Mouse (Mus musculus) lung, embryonic 14.5 days (tissue): ENCODE measurements around the gene Hic2. TPM values are rescaled to one million over a fixed set of nuclear protein-coding genes. Genes with fewer than 3 reads are reported as not detected.
A peak's percentile ranks its signal among the peaks of the same experiment; 100 is the strongest.

Source experiments
- ATAC-seq: fragments of 200-750 bp; cut with Nextera tagmentation; 2 replicates; pipeline ENCODE4 v1.8.0; 2017; ENCODE audit warnings: mild to moderate bottlenecking, moderate TSS enrichment, moderate library complexity; ENCODE audit not compliant: insufficient read depth
- DNase-seq: peaks from one replicate; pipeline ENCODE4 v3.0.0-alpha.2; 2015
- H3K27ac ChIP-seq: fragments of 300-500 bp; sonication (generic); 2 replicates; pipeline ENCODE4 v1.5.1; 2014; ENCODE audit warnings: low read depth, mild to moderate bottlenecking, moderate library complexity
- H3K27me3 ChIP-seq: fragments of 300-500 bp; sonication (generic); 2 replicates; pipeline ENCODE4 v1.6.1; 2014; ENCODE audit warnings: low read length, control low read depth; ENCODE audit not compliant: insufficient read depth
- H3K36me3 ChIP-seq: fragments of 300-500 bp; sonication (generic); 2 replicates; pipeline ENCODE4 v1.6.1; 2014; ENCODE audit warnings: control low read depth; ENCODE audit not compliant: insufficient read depth
- H3K4me1 ChIP-seq: fragments of 300-500 bp; sonication (generic); 2 replicates; pipeline ENCODE4 v1.6.1; 2014; ENCODE audit warnings: antibody characterized with exemption, control low read depth; ENCODE audit not compliant: insufficient read depth
- H3K4me2 ChIP-seq: fragments of 300-500 bp; sonication (generic); 2 replicates; pipeline ENCODE4 v1.6.1; 2014; ENCODE audit warnings: mild to moderate bottlenecking
- H3K4me3 ChIP-seq: fragments of 300-500 bp; sonication (generic); 2 replicates; pipeline ENCODE4 v1.5.1; 2014; ENCODE audit warnings: low read depth, low read length
- H3K9ac ChIP-seq: fragments of 300-500 bp; sonication (generic); 2 replicates; pipeline ENCODE4 v1.6.1; 2014
- H3K9me3 ChIP-seq: fragments of 300-500 bp; sonication (generic); 2 replicates; pipeline ENCODE4 v1.6.1; 2016; ENCODE audit warnings: low read depth, low read length, control low read depth
- CTCF ChIP-seq: IDR thresholded peaks from 2 replicates; pipeline ENCODE4 v1.5.1; 2016; ENCODE audit warnings: antibody characterized with exemption, low read depth
- WGBS: fragments of 180-500 bp; shearing (Covaris S2); extraction: QIAGEN DNeasy Blood & Tissue Kit; methylation state at CpG from one replicate; pipeline ENCODE4 v1.1.7; 2014; 5-methylcytosine and 5-hydroxymethylcytosine counted together
- polyA plus RNA-seq: library from polyadenylated mRNA; unstranded; fragments of >200 nt; fragmentation: Nextera tagmentation; extraction: Ambion mirVana; gene quantifications from 2 replicates; pipeline ENCODE4 v1.2.1, GENCODE M21; 2014

Gene Hic2
- polyA plus RNA-seq, 1 experiment from 2014 or later = 4.3 TPM

DNA sequence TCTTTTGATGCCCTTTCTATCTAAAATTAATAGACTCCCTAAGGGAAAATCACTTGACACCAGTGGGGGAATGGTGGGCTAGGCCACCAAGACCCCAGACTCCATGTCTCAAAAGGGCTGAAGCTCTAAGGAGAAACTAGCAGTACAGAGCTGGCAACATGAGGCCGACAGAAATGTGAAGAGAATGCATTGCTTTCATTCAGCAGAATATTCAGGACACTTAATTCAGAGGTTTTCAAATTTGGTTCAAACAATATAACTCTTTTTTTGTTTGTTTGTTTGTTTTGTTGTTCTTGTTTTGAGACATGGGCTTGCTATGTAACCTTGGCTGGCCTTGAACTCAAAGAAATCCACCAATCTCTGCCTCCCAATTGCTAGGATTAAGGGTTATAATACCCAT lies 30.8 kb upstream of the Hic2 start, which contains the start of gene Ube2l3:
TSS of gene Ube2l3 (minus strand) at position 101 of the 400 bp plus-strand sequence.
- Histone ChIP-seq H3K36me3 (peaks cover 6% of the 10 kb centered on the region; the same call in 1 of the 2 replicates), H3K4me3 (peak within 1 kb of the TSS; percentile 100), H3K4me1 (peaks cover 4% of the 10 kb centered on the region; the same call in 1 of the 2 replicates), H3K4me2 (peak within 1 kb of the TSS; percentile 92), H3K9ac (peak within 1 kb of the TSS; percentile 100; the same call in 1 of the 2 replicates), H3K27me3 (peaks cover 7% of the 10 kb centered on the region; the same call in 1 of the 2 replicates), H3K9me3 (no peaks in the 10 kb centered on the region), H3K27ac (no peak within 1 kb of the TSS)
- DNase-seq = no peak
- ATAC-seq = no peak
- no peak for TF ChIP-seq CTCF
- WGBS = 82% methylated on average over 1 of the region's 1 CpGs

DNA sequence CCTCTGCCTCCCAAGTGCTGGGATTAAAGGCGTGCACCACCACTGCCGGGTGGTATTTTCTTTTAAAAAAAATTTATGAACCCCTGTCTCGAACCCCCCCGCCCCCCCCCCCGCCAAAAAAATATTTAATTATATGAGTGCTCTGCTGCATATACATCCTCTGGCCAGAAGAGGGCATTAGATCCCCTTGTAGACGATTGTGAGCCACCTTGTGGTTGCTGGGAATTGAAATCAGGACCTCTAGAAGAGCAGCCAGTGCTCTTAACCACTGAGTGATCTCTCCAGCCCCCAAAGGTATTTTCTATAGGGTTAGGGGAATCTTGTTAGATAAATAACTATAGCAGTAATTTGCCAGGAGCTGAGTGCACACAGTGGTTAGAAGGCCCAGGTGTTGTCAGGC lies 28.4 kb upstream of the Hic2 start:
- H3K36me3 ChIP-seq = no peaks in the 10 kb centered on the region
- ATAC-seq (no peak), DNase-seq (peak; percentile 75)
- H3K9ac ChIP-seq = no peak overlapping the region
- no peaks in the 10 kb centered on the region for H3K9me3 ChIP-seq
- WGBS = 4% methylated on average over 6 of the region's 6 CpGs
- H3K27me3 ChIP-seq = peaks cover 21% of the 10 kb centered on the region
- H3K4me2 ChIP-seq = no peak overlapping the region
- peaks cover 2% of the 10 kb centered on the region; the same call in 1 of the 2 replicates for H3K4me1 ChIP-seq
- no peak overlapping the region for H3K4me3 ChIP-seq
- TF ChIP-seq CTCF = peak; percentile 74
- no peak overlapping the region for H3K27ac ChIP-seq

GRCm38 (mm10) chr16:17208389-17209361 lies 24.7 kb upstream of the Hic2 start, which contains the start of gene Rimbp3:
Rimbp3 (plus strand) TSS chr16:17208603.
- Histone ChIP-seq H3K27ac (no peak within 1 kb of the TSS), H3K4me2 (peak within 1 kb of the TSS; percentile 99)

DNA sequence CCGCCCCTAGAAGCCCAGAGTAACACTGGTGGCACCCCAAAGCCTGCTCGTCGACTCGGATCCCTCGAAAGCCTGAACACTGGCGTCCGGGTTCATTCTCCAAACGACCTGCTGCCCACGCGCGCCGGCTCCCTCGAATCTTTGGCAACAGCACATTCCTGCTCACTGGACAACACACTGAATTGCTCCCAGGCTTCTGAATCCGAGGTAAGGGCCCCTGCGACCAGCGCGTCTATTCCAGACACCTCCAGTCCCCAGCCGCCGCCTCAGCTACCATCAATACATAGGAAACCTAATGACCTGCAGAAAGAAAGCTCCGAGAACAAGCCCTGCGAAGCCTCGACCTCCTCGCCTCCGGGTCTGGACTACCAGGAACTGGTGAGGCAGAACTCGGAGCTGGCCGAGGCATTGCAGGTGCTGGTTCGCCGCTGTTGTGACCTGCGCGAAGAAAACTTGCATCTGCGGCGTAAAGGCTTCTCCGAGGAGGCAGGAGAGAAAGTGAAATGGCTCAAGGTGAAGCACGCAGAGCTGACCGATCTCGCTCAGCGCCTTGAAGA lies 23.9 kb upstream of the Hic2 start:
- 3% methylated on average over 37 of the region's 37 CpGs for WGBS
- no peaks in the 10 kb centered on the region for H3K36me3 ChIP-seq
- ATAC-seq (peak; percentile 3), DNase-seq (no peak)
- peak overlapping the region; percentile 99 for H3K4me2 ChIP-seq
- no peak overlapping the region for H3K27ac ChIP-seq
- H3K9ac ChIP-seq = no peak overlapping the region
- no peak for TF ChIP-seq CTCF
- peak overlapping the region; percentile 53 for H3K4me3 ChIP-seq
- H3K9me3 ChIP-seq = no peaks in the 10 kb centered on the region
- 0 out of 2 replicates have a peak, but pooled peaks cover 4% of the 10 kb centered on the region for H3K4me1 ChIP-seq
- peaks cover 33% of the 10 kb centered on the region for H3K27me3 ChIP-seq

More at GRCm38 (mm10) chr16:17208389-17209361, 24.7 kb upstream of the Hic2 start, which contains the start of gene Rimbp3:
- Histone ChIP-seq H3K4me1 (0 out of 2 replicates have a peak, but pooled peaks cover 4% of the 10 kb centered on the region), H3K36me3 (no peaks in the 10 kb centered on the region), H3K9me3 (no peaks in the 10 kb centered on the region), H3K27me3 (peaks cover 33% of the 10 kb centered on the region), H3K4me3 (peak within 1 kb of the TSS; percentile 53), H3K9ac (peak within 1 kb of the TSS; percentile 48)
- WGBS = under 1% methylated on average over 85 of the region's 85 CpGs
- peak; percentile 84 for ATAC-seq
- peak; percentile 85 for TF ChIP-seq CTCF
- DNase-seq = peak; percentile 95

DNA sequence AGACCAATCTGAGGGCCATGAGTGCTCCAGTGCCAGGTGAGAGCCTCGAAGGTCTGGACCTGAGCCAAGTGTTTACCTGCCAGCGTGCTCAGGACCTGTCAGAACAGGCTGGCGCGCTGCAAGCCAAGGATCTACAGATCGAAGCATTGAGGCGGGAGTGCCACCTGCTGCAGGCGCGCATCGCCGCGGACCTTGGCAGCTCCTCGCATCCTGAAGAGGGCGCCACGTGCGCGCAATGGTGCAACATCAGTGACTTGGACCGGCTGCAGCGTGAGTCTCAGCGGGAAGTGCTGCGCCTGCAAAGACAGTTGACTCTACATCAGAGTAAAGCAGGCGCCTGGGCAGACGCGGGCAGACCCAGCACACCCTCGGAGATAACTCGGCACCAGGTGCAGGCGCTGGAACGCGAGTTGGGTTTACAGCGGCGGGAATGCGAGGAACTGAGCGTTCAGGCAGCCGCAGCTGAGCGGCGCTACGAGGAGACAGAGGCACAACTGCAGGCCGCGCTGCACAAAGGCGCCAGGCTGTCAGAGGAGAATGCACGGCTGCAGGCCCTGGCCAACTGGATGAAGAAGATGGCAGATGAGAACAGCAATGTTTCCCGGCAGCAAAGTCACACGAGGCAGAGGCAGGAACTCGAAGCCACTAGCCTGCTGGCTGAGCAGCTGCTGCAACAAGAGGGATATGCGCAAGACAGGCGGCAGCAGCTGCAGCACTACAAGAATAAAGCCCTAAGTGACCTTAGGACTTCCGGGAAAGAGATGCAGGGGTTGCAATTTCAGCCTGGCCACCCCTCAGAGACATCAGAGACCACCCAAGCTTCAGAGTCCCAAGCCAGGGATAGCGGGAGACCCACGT lies 23.2 kb upstream of the Hic2 start:
- DNase-seq (peak; percentile 94), ATAC-seq (peak; percentile 65)
- Histone ChIP-seq H3K4me3 (peak overlapping the region; percentile 53), H3K9me3 (no peaks in the 10 kb centered on the region), H3K4me2 (peak overlapping the region; percentile 99), H3K27ac (no peak overlapping the region), H3K27me3 (peaks cover 33% of the 10 kb centered on the region), H3K9ac (no peak overlapping the region), H3K36me3 (no peaks in the 10 kb centered on the region), H3K4me1 (0 out of 2 replicates have a peak, but pooled peaks cover 4% of the 10 kb centered on the region)
- TF ChIP-seq CTCF = peak; percentile 94
- 6% methylated on average over 48 of the region's 48 CpGs for WGBS

DNA sequence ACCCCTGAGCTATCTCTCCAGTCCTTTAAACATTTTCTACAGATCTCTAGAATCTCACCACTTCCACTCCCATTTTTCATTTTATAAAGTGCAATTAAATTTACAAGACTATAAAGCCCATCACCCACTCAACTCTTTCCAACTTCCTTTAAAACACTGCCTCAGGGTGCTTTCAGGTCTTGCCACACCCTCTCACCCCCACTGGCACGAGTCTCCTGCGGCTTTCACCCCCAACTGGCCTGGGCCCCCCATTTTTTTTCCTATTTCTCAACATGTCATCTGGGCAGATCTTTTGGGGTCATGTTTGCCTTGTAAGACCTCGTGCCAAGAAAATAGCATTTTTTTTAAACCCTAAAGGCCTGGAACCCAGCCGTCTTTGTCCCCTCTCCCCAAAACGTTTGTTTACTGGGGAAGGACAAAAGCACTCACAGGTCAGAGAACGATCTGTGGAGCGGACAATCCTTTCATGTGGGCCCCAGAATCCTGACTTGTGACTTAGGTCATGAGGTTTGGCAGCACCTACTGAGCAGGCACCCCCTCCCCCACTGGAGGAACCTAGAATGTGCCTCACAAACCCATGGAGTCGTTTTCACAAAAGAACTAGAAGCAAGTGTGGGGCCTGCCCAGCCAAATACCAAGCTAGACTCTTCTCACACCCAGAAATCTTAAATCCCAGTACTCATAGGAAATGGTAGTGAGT lies 16.3 kb upstream of the Hic2 start:
- Histone ChIP-seq H3K27me3 (no peaks in the 10 kb centered on the region), H3K9ac (no peak overlapping the region), H3K27ac (no peak overlapping the region), H3K4me1 (no peaks in the 10 kb centered on the region), H3K4me3 (no peak overlapping the region), H3K4me2 (no peak overlapping the region), H3K36me3 (no peaks in the 10 kb centered on the region), H3K9me3 (no peaks in the 10 kb centered on the region)
- WGBS = 43% methylated on average over 8 of the region's 8 CpGs
- ATAC-seq = no peak
- no peak for TF ChIP-seq CTCF
- DNase-seq = no peak
